Mouse (Mus musculus) liver, adult 2 months (tissue): ENCODE results near the gene Rin3.

Experiments
- CTCF ChIP-seq: fragments of 200-500 bp; IDR thresholded peaks from 2 replicates; pipeline ENCODE4 v1.5.1; 2011; ENCODE audit warnings: low read depth, low read length, control low read depth
- POLR2A ChIP-seq: fragments of 200-500 bp; IDR thresholded peaks from 2 replicates; pipeline ENCODE4 v1.6.1; 2011; ENCODE audit warnings: low read length, control low read depth; ENCODE audit not compliant: insufficient read depth; ENCODE audit errors: extremely low read depth

DNA sequence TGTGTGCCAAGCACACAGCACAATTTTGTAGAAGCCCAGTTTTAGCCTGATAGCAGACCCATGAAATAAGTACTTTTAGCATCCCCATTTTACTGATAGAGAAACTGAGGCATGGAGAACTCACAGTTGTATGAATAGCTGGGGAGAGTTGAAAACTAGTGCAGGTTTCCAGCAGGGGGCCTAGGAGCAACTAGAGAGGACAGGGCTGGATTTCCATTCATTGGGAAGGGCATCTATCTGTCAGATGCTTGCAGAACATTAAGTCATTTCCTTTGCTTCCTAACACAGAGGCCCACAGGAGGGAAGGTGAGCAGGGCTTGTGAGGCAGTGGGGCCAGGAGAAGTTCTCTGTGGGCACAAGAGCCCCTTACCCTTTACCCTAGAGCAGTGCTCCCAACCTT lies 27.8 kb upstream of the Rin3 start:
- TF ChIP-seq POLR2A, result no peak
- TF ChIP-seq CTCF, result peak; percentile 15; the same call in 1 of the 2 replicates
